Mouse (Mus musculus) thymus, adult 2 months (tissue): ENCODE results near the gene Moap1.

Experiments used
- CTCF ChIP-seq: fragments of 200-500 bp; IDR thresholded peaks from 2 replicates; pipeline ENCODE4 v1.5.1; 2012; ENCODE audit warnings: mild to moderate bottlenecking, control low read depth, low read length, moderate library complexity, borderline replicate concordance; ENCODE audit not compliant: control insufficient read depth, poor library complexity, insufficient read depth; ENCODE audit errors: extremely low read depth
- POLR2A ChIP-seq: fragments of 200-500 bp; IDR thresholded peaks from 2 replicates; pipeline ENCODE4 v1.6.1; 2012; ENCODE audit warnings: mild to moderate bottlenecking, low read length, control low read depth, moderate library complexity; ENCODE audit not compliant: control insufficient read depth, poor library complexity, insufficient read depth; ENCODE audit errors: extremely low read depth

GRCm38 (mm10) chr12:102778151-102778550, 34.7 kb upstream of the Moap1 start:
- TF ChIP-seq CTCF (no peak), POLR2A (no peak)
